Mouse (Mus musculus) limb, embryonic 10.5 days (tissue): ENCODE results near the gene Rftn1. TPM values are rescaled to one million over a fixed set of nuclear protein-coding genes. Genes with fewer than 3 reads are reported as not detected.
A peak's percentile ranks its signal among the peaks of the same experiment; 100 is the strongest.

ENCODE experiments used
- DNase-seq: peaks from one replicate; pipeline ENCODE4 v3.0.0-alpha.2; 2017; ENCODE audit warnings: low spot score
- H3K27ac ChIP-seq: fragments of 300-500 bp; sonication (generic); 2 replicates; pipeline ENCODE4 v1.5.1; 2016; ENCODE audit warnings: mild to moderate bottlenecking
- H3K27me3 ChIP-seq: fragments of 300-500 bp; sonication (generic); 2 replicates; pipeline ENCODE4 v1.6.1; 2016; ENCODE audit warnings: low read depth, mild to moderate bottlenecking; ENCODE audit not compliant: poor library complexity, severe bottlenecking
- H3K36me3 ChIP-seq: fragments of 300-500 bp; sonication (generic); 2 replicates; pipeline ENCODE4 v1.6.1; 2016; ENCODE audit warnings: mild to moderate bottlenecking, moderate library complexity
- H3K4me1 ChIP-seq: fragments of 300-500 bp; sonication (generic); 2 replicates; pipeline ENCODE4 v1.6.1; 2016
- H3K4me3 ChIP-seq: fragments of 300-500 bp; sonication (generic); 2 replicates; pipeline ENCODE4 v1.5.1; 2016; ENCODE audit warnings: mild to moderate bottlenecking, moderate library complexity
- H3K9me3 ChIP-seq: fragments of 300-500 bp; sonication (generic); replicated peaks from 2 replicates; pipeline ENCODE4 v1.6.1; 2016; ENCODE audit warnings: mild to moderate bottlenecking
- WGBS: fragments of 180-500 bp; shearing (Covaris S2); methylation state at CpG from one replicate; pipeline ENCODE4 v1.1.7; 2016; 5-methylcytosine and 5-hydroxymethylcytosine counted together
- polyA plus RNA-seq: library from polyadenylated mRNA; unstranded; fragments of >200 nt; fragmentation: Nextera tagmentation; extraction: Ambion mirVana; gene quantifications from 2 replicates; pipeline ENCODE4 v1.2.1, GENCODE M21; 2016

Gene Rftn1
- polyA plus RNA-seq, 1 experiment from 2014 or later: 7.2 TPM

DNA sequence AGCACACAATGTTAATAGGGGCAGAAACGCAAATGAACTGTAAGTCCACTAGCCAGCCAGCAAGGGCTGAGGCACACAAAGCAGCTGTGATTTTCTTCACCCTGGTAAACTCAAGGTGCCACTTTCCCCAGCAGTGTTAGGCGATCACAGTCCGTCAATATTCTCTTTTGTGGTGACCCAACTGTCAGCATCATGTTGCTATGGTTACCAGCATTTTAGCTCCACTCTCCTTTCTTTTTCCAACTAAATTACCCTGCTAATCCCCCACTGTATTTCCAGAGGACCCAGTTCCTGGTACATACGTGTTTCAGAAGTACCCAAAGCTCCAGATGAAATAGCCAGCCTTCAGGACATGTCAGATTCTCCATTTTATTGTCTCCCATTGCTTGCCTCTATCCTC, 169.1 kb downstream of the Rftn1 start:
- no peak for DNase-seq
- no peak overlapping the region for H3K4me3 ChIP-seq
- no peaks in the 10 kb centered on the region for H3K27me3 ChIP-seq
- no peaks in the 10 kb centered on the region for H3K9me3 ChIP-seq
- WGBS: 36% methylated on average over 4 of the region's 4 CpGs
- no peak overlapping the region for H3K27ac ChIP-seq
- peaks cover 13% of the 10 kb centered on the region for H3K4me1 ChIP-seq
- H3K36me3 ChIP-seq: no peaks in the 10 kb centered on the region

DNA sequence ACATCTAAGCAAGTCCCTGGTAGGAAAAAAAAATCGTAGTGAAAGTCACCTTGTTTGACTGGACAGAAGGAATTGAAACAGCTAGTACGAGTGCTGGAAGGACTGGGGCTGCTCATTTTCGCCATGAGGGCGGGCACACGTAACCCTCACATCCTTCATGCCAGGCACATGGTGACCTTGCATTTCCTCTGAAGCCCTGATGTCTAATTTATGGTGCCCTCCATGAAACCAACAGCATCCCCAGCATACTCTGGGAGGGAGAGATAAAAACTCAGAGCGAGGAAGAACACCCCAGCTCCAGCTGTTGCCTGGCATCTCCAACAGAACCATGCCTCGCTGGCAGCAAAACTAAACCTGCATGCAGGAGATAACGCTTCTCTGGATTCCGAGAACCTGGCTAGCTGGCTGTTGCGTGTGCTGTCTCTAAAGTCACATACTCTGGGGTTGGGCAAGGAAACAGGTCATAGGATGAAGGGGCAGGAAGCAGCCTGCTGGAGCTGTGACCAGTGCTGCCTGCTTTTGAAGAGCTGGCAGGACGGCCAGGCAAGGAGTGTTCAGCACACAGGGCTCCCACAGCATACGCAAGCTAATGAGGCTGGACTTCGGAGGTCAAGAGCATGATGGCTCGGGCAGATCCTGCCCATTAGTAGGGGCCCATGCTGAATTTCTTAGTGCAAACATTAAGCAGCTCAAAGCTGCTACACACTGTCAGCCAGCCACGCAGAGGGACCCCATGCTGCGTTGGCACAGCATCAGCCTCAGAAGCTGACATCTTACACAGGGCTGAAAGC, 170.1 kb downstream of the Rftn1 start:
- H3K36me3 ChIP-seq: no peaks in the 10 kb centered on the region
- no peaks in the 10 kb centered on the region for H3K9me3 ChIP-seq
- H3K27ac ChIP-seq: peak overlapping the region; percentile 62; the same call in 1 of the 2 replicates
- DNase-seq: no peak
- H3K4me3 ChIP-seq: no peak overlapping the region
- H3K27me3 ChIP-seq: no peaks in the 10 kb centered on the region
- peaks cover 13% of the 10 kb centered on the region for H3K4me1 ChIP-seq
- 69% methylated on average over 16 of the region's 16 CpGs for WGBS

DNA sequence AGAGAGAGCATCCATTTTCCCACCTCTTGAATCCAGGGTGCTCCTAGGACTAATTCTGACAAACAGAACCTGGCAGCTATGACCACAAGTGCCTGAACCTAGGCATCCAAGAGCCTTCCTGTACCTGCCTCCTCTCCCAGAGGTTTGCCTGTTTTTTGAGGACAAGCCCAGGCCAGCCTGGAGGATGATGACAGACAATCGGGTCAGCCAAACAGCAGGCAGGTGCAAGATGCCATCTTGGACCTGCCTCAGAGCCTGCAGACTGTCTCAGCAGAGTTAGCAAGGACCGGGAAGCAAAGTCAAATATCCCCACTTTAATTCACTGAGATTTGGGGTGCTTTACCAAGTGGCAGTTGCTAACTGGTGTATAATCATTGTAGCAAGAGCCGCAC, 170.7 kb downstream of the Rftn1 start:
- Histone ChIP-seq H3K27ac (0 out of 2 replicates have a peak overlapping the region, but pooled peaks have one; percentile 62), H3K4me1 (peaks cover 13% of the 10 kb centered on the region)
- no peak for DNase-seq

DNA sequence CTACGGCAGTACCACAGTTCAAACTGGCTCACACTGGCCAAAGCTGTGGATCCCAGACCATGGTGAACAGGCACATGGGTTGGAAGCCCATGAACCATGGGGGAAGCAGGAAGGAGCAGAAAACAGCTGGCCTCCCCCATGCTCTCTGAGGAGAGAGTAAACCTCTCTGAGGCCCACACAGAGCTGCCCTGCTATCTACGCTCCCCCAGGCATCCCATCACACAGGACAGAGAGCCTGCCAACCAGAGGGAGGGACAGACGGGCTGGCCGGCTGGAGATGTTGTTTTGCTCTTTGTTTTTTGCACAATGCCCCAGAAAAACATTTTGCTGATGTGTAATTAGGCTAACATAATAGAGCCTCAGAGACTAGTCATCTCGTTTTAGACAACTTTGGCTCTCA, 171.4 kb downstream of the Rftn1 start:
- Histone ChIP-seq H3K4me3 (no peak overlapping the region), H3K27me3 (no peaks in the 10 kb centered on the region), H3K27ac (0 out of 2 replicates have a peak overlapping the region, but pooled peaks have one; percentile 42), H3K36me3 (no peaks in the 10 kb centered on the region), H3K4me1 (peaks cover 13% of the 10 kb centered on the region), H3K9me3 (no peaks in the 10 kb centered on the region)
- WGBS: 75% methylated on average over 5 of the region's 5 CpGs
- DNase-seq: no peak

More for the DNA sequence above, 170.7 kb downstream of the Rftn1 start:
- Histone ChIP-seq H3K4me3 (no peak overlapping the region), H3K36me3 (no peaks in the 10 kb centered on the region), H3K27me3 (no peaks in the 10 kb centered on the region), H3K9me3 (no peaks in the 10 kb centered on the region)
- 87% methylated on average over 3 of the region's 3 CpGs for WGBS

DNA sequence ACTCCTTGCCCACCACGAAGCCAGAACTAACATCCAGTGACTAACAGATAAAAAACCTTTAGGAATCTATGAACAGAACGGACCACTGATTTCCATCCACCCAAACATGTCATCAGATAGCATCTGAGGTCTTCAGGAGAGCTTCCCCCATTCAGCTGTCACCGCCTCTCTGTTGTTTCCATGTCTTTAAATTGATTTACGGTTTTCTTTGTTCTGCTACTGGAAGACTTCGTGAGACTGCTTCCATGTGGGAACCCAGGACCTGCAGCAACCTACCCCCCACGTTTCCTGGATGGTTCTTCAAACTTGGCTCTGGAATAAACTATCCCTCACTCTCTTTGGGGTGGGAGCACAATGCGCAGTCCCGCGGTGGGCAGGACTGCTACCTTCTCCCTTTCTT, 175.8 kb downstream of the Rftn1 start:
- WGBS: 67% methylated on average over 9 of the region's 9 CpGs
- Histone ChIP-seq H3K27me3 (no peaks in the 10 kb centered on the region), H3K4me1 (0 out of 2 replicates have a peak, but pooled peaks cover 3% of the 10 kb centered on the region), H3K36me3 (no peaks in the 10 kb centered on the region), H3K4me3 (no peak overlapping the region), H3K27ac (no peak overlapping the region), H3K9me3 (no peaks in the 10 kb centered on the region)
- DNase-seq: no peak

DNA sequence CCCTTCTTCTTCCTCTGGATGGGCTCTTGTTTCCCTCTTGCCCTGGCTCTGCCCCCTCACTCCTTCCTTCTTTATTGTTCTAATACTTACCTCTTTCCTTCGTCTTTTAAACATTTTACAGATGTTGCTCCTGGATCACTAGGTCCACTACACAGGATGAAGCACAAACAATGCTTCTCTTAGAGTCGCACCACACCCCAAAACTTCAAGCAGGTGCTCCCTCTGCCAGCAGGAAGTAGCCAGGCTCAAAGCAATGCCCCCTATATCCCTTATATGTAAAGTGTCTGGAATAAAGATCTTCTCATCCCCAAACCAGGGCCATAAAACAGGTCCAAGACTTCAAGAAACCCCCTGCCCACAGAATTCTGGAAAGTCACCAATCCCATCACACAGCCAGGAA, 176.6 kb downstream of the Rftn1 start:
- Histone ChIP-seq H3K27ac (no peak overlapping the region), H3K4me1 (0 out of 2 replicates have a peak, but pooled peaks cover 3% of the 10 kb centered on the region), H3K9me3 (no peaks in the 10 kb centered on the region), H3K4me3 (no peak overlapping the region), H3K36me3 (no peaks in the 10 kb centered on the region), H3K27me3 (no peaks in the 10 kb centered on the region)
- 88% methylated on average over 2 of the region's 2 CpGs for WGBS
- no peak for DNase-seq

DNA sequence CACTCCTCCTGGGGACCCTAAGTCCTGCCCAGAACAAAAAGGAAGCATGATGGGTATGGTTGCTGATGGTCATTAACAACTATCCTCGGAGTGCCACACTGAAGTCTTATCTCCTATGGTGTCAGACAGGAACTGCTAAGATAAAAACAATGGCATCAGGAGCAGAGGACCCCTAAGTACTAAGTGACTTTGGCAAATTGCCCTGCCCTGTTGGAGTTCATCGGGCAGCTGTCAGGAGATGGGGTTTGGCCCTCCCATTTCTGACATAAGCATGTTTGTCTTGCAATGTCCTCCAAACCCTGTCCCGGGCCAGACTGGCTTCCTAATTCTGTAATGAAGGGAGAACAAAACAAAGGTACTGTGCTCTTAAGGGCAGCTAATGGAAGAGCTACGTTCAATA, 180.4 kb downstream of the Rftn1 start:
- DNase-seq: no peak
- no peak overlapping the region for H3K4me3 ChIP-seq
- H3K27me3 ChIP-seq: no peaks in the 10 kb centered on the region
- H3K9me3 ChIP-seq: no peaks in the 10 kb centered on the region
- 26% methylated on average over 4 of the region's 4 CpGs for WGBS
- H3K4me1 ChIP-seq: peaks cover 12% of the 10 kb centered on the region
- no peaks in the 10 kb centered on the region for H3K36me3 ChIP-seq
- no peak overlapping the region for H3K27ac ChIP-seq

DNA sequence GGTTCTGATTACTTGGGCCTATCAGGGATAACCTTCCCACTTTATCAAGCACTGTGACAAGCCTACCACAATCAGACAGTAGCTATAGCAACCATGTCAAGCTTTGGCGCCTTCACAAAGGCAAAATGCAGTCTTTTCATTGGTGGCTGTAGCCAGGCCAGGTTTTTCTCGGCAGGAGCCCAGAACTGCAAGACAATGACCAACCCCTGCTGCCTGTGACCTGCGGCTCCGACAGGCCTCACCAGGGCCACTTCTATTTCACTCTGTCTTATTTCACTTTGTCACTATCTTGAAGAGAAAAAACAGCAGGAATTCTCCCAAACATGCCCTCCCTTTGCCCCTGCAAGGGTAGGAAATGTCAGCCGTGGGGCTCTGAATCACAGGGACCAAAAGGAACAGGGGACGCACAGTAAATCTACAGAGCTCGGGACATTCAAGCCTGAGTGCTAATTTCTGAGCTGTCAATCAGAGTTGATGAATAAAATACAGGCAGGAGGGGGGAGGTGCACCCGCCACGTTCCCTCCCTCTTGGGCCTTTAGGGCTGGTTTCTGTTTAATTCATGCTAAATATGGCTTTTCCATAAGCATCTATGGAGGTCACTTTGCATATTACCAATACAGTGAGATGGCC, 183.6 kb downstream of the Rftn1 start:
- DNase-seq: peak; percentile 45
- Histone ChIP-seq H3K27me3 (no peaks in the 10 kb centered on the region), H3K27ac (peak overlapping the region; percentile 32), H3K4me1 (peaks cover 12% of the 10 kb centered on the region), H3K4me3 (peak overlapping the region; percentile 3; the same call in 1 of the 2 replicates), H3K9me3 (no peaks in the 10 kb centered on the region), H3K36me3 (no peaks in the 10 kb centered on the region)
- WGBS: 8% methylated on average over 9 of the region's 9 CpGs

DNA sequence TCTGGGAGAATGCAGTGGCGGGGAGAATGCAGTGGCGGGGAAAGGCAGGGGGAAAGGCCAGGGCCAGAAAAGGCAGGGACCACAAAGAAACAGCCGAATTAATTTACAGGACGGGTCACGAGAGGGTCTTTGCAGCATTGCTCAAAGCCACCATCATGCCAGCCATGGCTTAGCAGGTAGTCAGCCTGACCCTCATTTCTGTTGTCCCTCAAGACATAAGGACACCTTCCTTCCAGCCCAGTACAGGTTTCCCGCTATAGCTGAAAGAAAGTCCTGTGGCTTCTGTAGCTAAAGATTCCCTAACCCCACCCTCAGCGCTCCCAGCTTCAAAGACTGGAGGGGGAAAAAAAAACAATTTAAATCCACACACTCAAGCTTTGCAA, 184.1 kb downstream of the Rftn1 start:
- no peaks in the 10 kb centered on the region for H3K9me3 ChIP-seq
- peaks cover 12% of the 10 kb centered on the region for H3K4me1 ChIP-seq
- H3K27me3 ChIP-seq: no peaks in the 10 kb centered on the region
- no peaks in the 10 kb centered on the region for H3K36me3 ChIP-seq
- WGBS: 36% methylated on average over 7 of the region's 7 CpGs
- DNase-seq: no peak
- peak overlapping the region; percentile 32; the same call in 1 of the 2 replicates for H3K27ac ChIP-seq
- no peak overlapping the region for H3K4me3 ChIP-seq

DNA sequence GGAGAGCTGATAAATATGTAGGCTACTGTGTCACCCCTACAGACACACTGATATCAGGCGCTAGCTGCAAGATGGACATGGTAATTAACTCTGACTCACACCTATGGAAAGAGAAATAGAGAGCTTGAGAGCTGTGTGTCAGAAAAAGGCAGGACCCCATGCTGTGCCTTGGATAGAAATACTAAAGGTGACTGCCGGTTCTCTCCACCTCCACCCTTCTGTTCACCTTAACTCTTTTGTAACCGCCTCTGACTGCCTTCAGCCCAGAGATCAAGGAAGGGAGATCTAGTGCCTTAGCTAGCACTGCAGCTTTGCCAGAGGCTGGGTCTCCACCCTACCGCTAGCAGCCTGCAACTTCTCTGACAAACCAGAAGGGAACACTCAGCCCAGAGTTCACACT, 187.3 kb downstream of the Rftn1 start:
- peaks cover 12% of the 10 kb centered on the region for H3K4me1 ChIP-seq
- 85% methylated on average over 4 of the region's 4 CpGs for WGBS
- H3K27ac ChIP-seq: no peak overlapping the region
- no peak overlapping the region for H3K4me3 ChIP-seq
- no peaks in the 10 kb centered on the region for H3K9me3 ChIP-seq
- H3K27me3 ChIP-seq: no peaks in the 10 kb centered on the region
- no peaks in the 10 kb centered on the region for H3K36me3 ChIP-seq
- DNase-seq: no peak

DNA sequence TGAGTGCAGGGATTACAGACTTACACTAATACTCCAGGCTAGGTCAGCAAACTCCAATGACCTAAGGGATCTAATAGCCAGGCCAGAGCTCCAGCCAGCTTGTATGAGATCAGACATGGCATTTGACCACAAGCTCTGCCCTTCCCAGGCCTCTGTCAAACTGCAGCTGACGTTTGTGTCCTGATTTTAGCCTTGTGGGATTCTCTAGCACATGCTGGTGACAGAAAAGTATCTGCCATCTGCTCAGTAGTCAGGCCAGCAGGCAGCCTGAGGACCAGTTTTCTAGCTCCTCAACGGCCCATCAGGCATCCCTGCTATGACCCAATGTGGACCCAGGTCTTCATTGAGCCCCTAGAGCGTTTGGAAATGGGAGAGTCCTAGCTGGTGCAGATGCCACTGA, 188.3 kb downstream of the Rftn1 start:
- no peaks in the 10 kb centered on the region for H3K36me3 ChIP-seq

DNA sequence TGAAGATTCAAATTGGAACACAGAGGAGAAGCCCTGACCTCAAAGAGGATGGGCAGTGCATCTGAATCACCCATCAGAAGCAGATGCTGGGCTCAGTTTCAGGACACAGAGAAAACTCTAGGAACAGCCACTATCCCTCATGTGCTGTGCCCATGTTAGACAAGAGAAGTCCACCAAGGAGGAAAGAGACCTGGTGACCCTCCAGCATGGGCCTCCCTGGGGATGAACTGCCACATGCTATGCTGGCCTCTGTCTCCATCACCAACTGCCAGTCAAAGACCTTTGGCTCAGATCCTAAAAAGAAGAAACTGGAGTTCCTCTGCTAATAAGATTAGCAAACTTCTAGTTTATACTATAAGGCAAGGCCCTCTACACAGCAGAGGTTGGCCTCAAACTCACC, 188.7 kb downstream of the Rftn1 start:
- Histone ChIP-seq H3K9me3 (no peaks in the 10 kb centered on the region), H3K4me1 (peaks cover 15% of the 10 kb centered on the region), H3K27me3 (no peaks in the 10 kb centered on the region), H3K27ac (no peak overlapping the region), H3K36me3 (no peaks in the 10 kb centered on the region), H3K4me3 (no peak overlapping the region)
- no peak for DNase-seq

More for the DNA sequence above, 188.3 kb downstream of the Rftn1 start:
- H3K27me3 ChIP-seq: no peaks in the 10 kb centered on the region
- WGBS: 85% methylated on average over 3 of the region's 3 CpGs
- H3K4me3 ChIP-seq: no peak overlapping the region
- DNase-seq: no peak
- no peak overlapping the region for H3K27ac ChIP-seq
- no peaks in the 10 kb centered on the region for H3K9me3 ChIP-seq
- H3K4me1 ChIP-seq: peaks cover 15% of the 10 kb centered on the region

DNA sequence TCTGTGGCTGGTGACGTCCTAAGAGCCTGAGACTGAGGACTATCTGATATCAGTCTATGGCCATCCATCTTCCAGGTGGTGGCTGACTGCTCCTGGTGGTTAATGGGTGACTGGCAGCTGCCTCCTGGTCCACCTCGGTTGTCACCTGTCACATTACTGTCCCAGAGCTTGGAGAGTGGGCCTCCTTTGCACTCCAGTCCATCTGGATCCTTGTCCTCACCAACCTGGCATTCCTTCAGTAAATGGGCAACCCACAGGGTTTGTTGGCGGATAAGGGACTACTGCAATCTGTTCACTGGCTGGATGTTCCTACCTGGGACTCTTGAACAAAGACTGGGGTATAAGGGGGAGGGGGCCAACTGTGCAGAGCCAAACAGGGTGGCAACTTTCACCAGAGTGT, 189.9 kb downstream of the Rftn1 start:
- H3K9me3 ChIP-seq: no peaks in the 10 kb centered on the region
- no peak for DNase-seq
- 90% methylated on average over 3 of the region's 3 CpGs for WGBS

More for the DNA sequence above, 189.9 kb downstream of the Rftn1 start:
- no peak overlapping the region for H3K4me3 ChIP-seq
- no peaks in the 10 kb centered on the region for H3K36me3 ChIP-seq
- peaks cover 20% of the 10 kb centered on the region for H3K4me1 ChIP-seq
- H3K27ac ChIP-seq: no peak overlapping the region
- no peaks in the 10 kb centered on the region for H3K27me3 ChIP-seq
